ENCODE assay signal across 13 mouse cellular contexts in the genomic region with DNA sequence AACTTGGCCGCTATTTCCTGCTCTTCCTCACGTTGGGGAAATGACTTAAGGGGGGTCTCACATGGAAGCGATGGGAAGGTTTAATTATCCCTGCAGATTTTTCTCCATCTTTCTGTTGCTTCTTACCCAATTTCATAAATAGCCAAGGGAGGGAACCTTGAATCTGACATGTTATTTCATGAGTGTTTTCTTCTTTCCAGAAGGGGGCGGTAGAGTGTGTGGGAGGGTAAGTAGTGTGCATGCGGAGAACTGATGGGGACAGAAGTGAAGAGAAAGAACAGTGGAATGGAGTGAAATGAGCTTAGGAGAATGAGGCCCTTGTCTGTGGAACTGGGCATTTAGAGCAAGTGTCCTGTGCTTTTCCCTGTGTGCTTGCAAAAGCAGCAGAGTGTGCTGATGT. TPM values are rescaled to one million over a fixed set of nuclear protein-coding genes. Genes with fewer than 3 reads are reported as not detected.
DNase-seq lines count a peak whose midpoint lies in the region; ATAC-seq and TF ChIP-seq lines count a peak whose summit lies in the region.
"Had no signal": no experiment of that assay in that cellular context is flagged by ENCODE, and none has a peak within 500 bp of the region (broad histone marks: within the 10 kb centered on the region; RNA-seq: fewer than 3 reads in every experiment).

No protein-coding gene starts in this region.

- in situ Hi-C loops in ES-E14 (cut with MboI; ENCODE audit: low sequenced_read_pairs in 2 of 2, unreplicated experiment in 2 of 2), result no loop called here

- H3K4me2 ChIP-seq in lung, postnatal 0 days (replicated peaks; ENCODE audit: low read depth, low read length), result no peak overlapping the region
- H3K4me2 ChIP-seq: heart, embryonic 13.5 days; hindbrain, embryonic 14.5 days; liver, embryonic 13.5 days had no signal

- no peak overlapping the region for H3K27ac ChIP-seq in lung, postnatal 0 days (ENCODE audit: low read length)
- no peak overlapping the region for H3K27ac ChIP-seq in ES-E14 (ENCODE audit: insufficient read depth, low read depth, low read length, poor library complexity, severe bottlenecking)
- H3K27ac ChIP-seq: heart, embryonic 13.5 days; hindbrain, embryonic 14.5 days; liver, embryonic 13.5 days had no signal

- H3K27me3 ChIP-seq in lung, postnatal 0 days (replicated peaks; ENCODE audit: insufficient read depth, low read length), result no peaks in the 10 kb centered on the region
- H3K27me3 ChIP-seq: heart, embryonic 13.5 days; liver, embryonic 13.5 days had no signal

- DNase-seq in heart, adult 11 months, result peak; percentile 36
- no peak for DNase-seq in heart, postnatal 36 days
- peak; percentile 28 for DNase-seq in lung, postnatal 0 days (ENCODE audit: low spot score)
- DNase-seq in lung, postnatal 14 days, result no peak
- DNase-seq in ES-E14 (ENCODE audit: low read depth, low spot score), result peak; percentile 28
- no peak for DNase-seq in embryo, embryonic 10.5 days (ENCODE audit: low spot score)
- DNase-seq: adrenal gland, adult 2 months; liver, embryonic 13.5 days; thymus, adult 18-20 months had no signal

- H3K36me3 ChIP-seq in lung, postnatal 0 days (ENCODE audit: insufficient read depth, low read length), result peaks cover 17% of the 10 kb centered on the region
- H3K36me3 ChIP-seq in ES-E14 (ENCODE audit: control insufficient read depth, insufficient read depth, low read length, poor library complexity, severe bottlenecking), result peaks cover 2% of the 10 kb centered on the region; the same call in 1 of the 2 replicates

- 74% methylated on average over 5 of the region's 5 CpGs for WGBS in lung, postnatal 0 days

- ATAC-seq in lung, postnatal 0 days, result no peak
- ATAC-seq in megakaryocyte progenitor cell, adult 5-6 weeks (replicated peaks; ENCODE audit: poor library complexity), result peak; percentile 44; the same call in 1 of the 2 replicates

- no peak overlapping the region for H3K9ac ChIP-seq in lung, postnatal 0 days (replicated peaks; ENCODE audit: low read depth)
- H3K9ac ChIP-seq in ES-E14 (ENCODE audit: insufficient read depth, low read depth, low read length, poor library complexity, severe bottlenecking), result no peak overlapping the region
- H3K9ac ChIP-seq: heart, embryonic 13.5 days; hindbrain, embryonic 14.5 days; liver, embryonic 13.5 days had no signal

- H3K9me3 ChIP-seq in lung, postnatal 0 days (ENCODE audit: low read length), result no peaks in the 10 kb centered on the region
- no peaks in the 10 kb centered on the region for H3K9me3 ChIP-seq in ES-E14 (ENCODE audit: control insufficient read depth, insufficient read depth, low read depth, low read length)
- H3K9me3 ChIP-seq: liver, embryonic 13.5 days had no signal

- TF ChIP-seq CTCF in lung, postnatal 0 days (IDR thresholded peaks at IDR 0.05), result peak; percentile 52

- H3K4me3 ChIP-seq in lung, postnatal 0 days (ENCODE audit: low read depth, low read length), result no peak overlapping the region
- no peak overlapping the region for H3K4me3 ChIP-seq in ES-E14 (ENCODE audit: insufficient read depth in 1 of 2, low read depth in 1 of 2, low read length in 2 of 2, poor library complexity in 1 of 2, severe bottlenecking in 1 of 2)
- H3K4me3 ChIP-seq: heart, embryonic 13.5 days; liver, embryonic 13.5 days; myocyte had no signal

- no peak for TF ChIP-seq EP300 in lung, postnatal 0 days (IDR thresholded peaks at IDR 0.05)

- intact Hi-C loops in heart, postnatal 36 days (cut with DNase I), result loop anchor here (2.0 kb wide), 1 partner anchor 210 kb away; no protein-coding TSS in a partner anchor

- no peaks in the 10 kb centered on the region for H3K4me1 ChIP-seq in lung, postnatal 0 days (ENCODE audit: insufficient read depth, low read depth, low read length)
- no peaks in the 10 kb centered on the region for H3K4me1 ChIP-seq in ES-E14 (ENCODE audit: control insufficient read depth in 2 of 2, insufficient read depth in 2 of 2, low read length in 2 of 2, poor library complexity in 1 of 2)
- H3K4me1 ChIP-seq: heart, embryonic 13.5 days had no signal

TF ChIP-seq in ES-E14, 5 proteins besides CTCF, POLR2A, EP300 and RAD21:
- no peak for TF ChIP-seq CHD2 (IDR thresholded peaks at IDR 0.05; ENCODE audit: low read depth, low read length)
- no peak for TF ChIP-seq HCFC1 (IDR thresholded peaks at IDR 0.05; ENCODE audit: borderline replicate concordance, insufficient read depth, low read length)
- no peak for TF ChIP-seq MAFK (IDR thresholded peaks at IDR 0.05; ENCODE audit: insufficient read depth, low read depth, low read length)
- no peak for TF ChIP-seq ZC3H11A (IDR thresholded peaks at IDR 0.05; ENCODE audit: borderline replicate concordance, low read depth, low read length)
- no peak for TF ChIP-seq ZNF384 (IDR thresholded peaks at IDR 0.05; ENCODE audit: low read depth, low read length)

RNA-seq across cellular contexts. Expression of a gene that starts 27.2 kb away (rescaled TPM):
- 10 to 100 TPM; 32.4 to 38.7 TPM for total RNA-seq in heart, postnatal 36 days (2021)
- 113 and 126 TPM in 2 replicates for polyA plus RNA-seq in lung, postnatal 0 days (2015; fragmentation: Nextera tagmentation; extraction: Ambion mirVana)
- 98.9 and 120 TPM in 2 replicates for total RNA-seq in ES-E14 (2012; rRNA removed)
- 470 TPM in 2 replicates for total RNA-seq in megakaryocyte progenitor cell, adult 5-6 weeks (2015)
- total RNA-seq in megakaryocyte progenitor cell, adult 5-6 weeks (2017), result 476 and 558 TPM in 2 replicates

RNA-seq across cellular contexts. Expression of a gene that starts 34.3 kb away (rescaled TPM):
- total RNA-seq in heart, postnatal 36 days (2021), result 1 to 10 TPM; 3.6 to 4.2 TPM
- 6.8 and 7.4 TPM in 2 replicates for polyA plus RNA-seq in lung, postnatal 0 days (2015; fragmentation: Nextera tagmentation; extraction: Ambion mirVana)
- 3.6 and 5.9 TPM in 2 replicates for total RNA-seq in ES-E14 (2012; rRNA removed)
- total RNA-seq in megakaryocyte progenitor cell, adult 5-6 weeks (2015), result 6.5 and 9.4 TPM in 2 replicates
- total RNA-seq in megakaryocyte progenitor cell, adult 5-6 weeks (2017), result 1.5 and 3.1 TPM in 2 replicates

RNA-seq across cellular contexts. Expression of a gene that starts 35.5 kb away (rescaled TPM):
- 10 to 100 TPM; 10.1 to 10.3 TPM for total RNA-seq in heart, postnatal 36 days (2021)
- 7.0 and 9.5 TPM in 2 replicates for polyA plus RNA-seq in lung, postnatal 0 days (2015; fragmentation: Nextera tagmentation; extraction: Ambion mirVana)
- 9.5 and 11.6 TPM in 2 replicates for total RNA-seq in ES-E14 (2012; rRNA removed)
- total RNA-seq in megakaryocyte progenitor cell, adult 5-6 weeks (2015), result 8.9 and 9.4 TPM in 2 replicates
- 9.3 and 11.3 TPM in 2 replicates for total RNA-seq in megakaryocyte progenitor cell, adult 5-6 weeks (2017)

RNA-seq across cellular contexts. Expression of a gene that starts 43.7 kb away (rescaled TPM):
- 10 to 100 TPM; 15.2 to 34.7 TPM for total RNA-seq in heart, postnatal 36 days (2021)
- polyA plus RNA-seq in lung, postnatal 0 days (2015; fragmentation: Nextera tagmentation; extraction: Ambion mirVana), result 3.2 and 4.0 TPM in 2 replicates
- 0.42 and 1.2 TPM in 2 replicates for total RNA-seq in ES-E14 (2012; rRNA removed)
- total RNA-seq in megakaryocyte progenitor cell, adult 5-6 weeks (2015), result 7.0 and 10.6 TPM in 2 replicates
- 7.4 and 10.8 TPM in 2 replicates for total RNA-seq in megakaryocyte progenitor cell, adult 5-6 weeks (2017)

Comparison
In these comparisons a context has a peak if more than half of its experiments do, and no peak if none do; other contexts are left out.
1. DNase-seq: peak in heart, adult 11 months (single experiment), lung, postnatal 0 days (single experiment) and ES-E14 (single experiment); none in heart, postnatal 36 days (0 of 2), lung, postnatal 14 days (single experiment) and embryo, embryonic 10.5 days (single experiment).